Mouse (Mus musculus): ENCODE data around the gene Pfas. TPM values are rescaled to one million over a fixed set of nuclear protein-coding genes. Genes with fewer than 3 reads are reported as not detected.

Pfas gene
- polyA plus RNA-seq, 1 experiment: 85.3 TPM

GRCm38 (mm10) chr11:68970232-68970631 is 38.0 kb downstream of the Pfas start:
- H3K4me3 ChIP-seq (ENCODE audit: low read depth, low read length): no peak overlapping the region
- H3K27me3 ChIP-seq (ENCODE audit: control insufficient read depth, insufficient read depth, low read length, poor library complexity, severe bottlenecking): no peaks in the 10 kb centered on the region
- no peaks in the 10 kb centered on the region for H3K4me1 ChIP-seq (ENCODE audit: control insufficient read depth, insufficient read depth, low read length)
- H3K9ac ChIP-seq (ENCODE audit: low read depth, poor library complexity, severe bottlenecking): no peak overlapping the region
- no peak overlapping the region for H3K27ac ChIP-seq (ENCODE audit: insufficient read depth, low read length)
- H3K36me3 ChIP-seq (ENCODE audit: control insufficient read depth, insufficient read depth, low read length, poor library complexity, severe bottlenecking): peaks cover 4% of the 10 kb centered on the region; the same call in 1 of the 2 replicates
- TF ChIP-seq EP300 (IDR thresholded peaks at IDR 0.05; ENCODE audit: insufficient read depth, low read depth, low read length) (no peak), CTCF (IDR thresholded peaks at IDR 0.05; ENCODE audit: low read depth, low read length) (no peak), POLR2A (IDR thresholded peaks at IDR 0.05; ENCODE audit: insufficient read depth, low read length) (no peak)
- no peaks in the 10 kb centered on the region for H3K9me3 ChIP-seq (replicated peaks; ENCODE audit: control insufficient read depth, insufficient read depth, low read length, poor library complexity, severe bottlenecking)

GRCm38 (mm10) chr11:68968752-68969151 is 39.5 kb downstream of the Pfas start:
- Histone ChIP-seq H3K9me3 (replicated peaks; ENCODE audit: control insufficient read depth, insufficient read depth, low read length, poor library complexity, severe bottlenecking) (no peaks in the 10 kb centered on the region), H3K27ac (ENCODE audit: insufficient read depth, low read length) (no peak overlapping the region), H3K4me1 (ENCODE audit: control insufficient read depth, insufficient read depth, low read length) (no peaks in the 10 kb centered on the region), H3K36me3 (ENCODE audit: control insufficient read depth, insufficient read depth, low read length, poor library complexity, severe bottlenecking) (peaks cover 4% of the 10 kb centered on the region; the same call in 1 of the 2 replicates), H3K9ac (ENCODE audit: low read depth, poor library complexity, severe bottlenecking) (peak overlapping the region; percentile 65), H3K27me3 (ENCODE audit: control insufficient read depth, insufficient read depth, low read length, poor library complexity, severe bottlenecking) (no peaks in the 10 kb centered on the region), H3K4me3 (ENCODE audit: low read depth, low read length) (no peak overlapping the region)
- TF ChIP-seq CTCF (IDR thresholded peaks at IDR 0.05; ENCODE audit: low read depth, low read length) (no peak), POLR2A (IDR thresholded peaks at IDR 0.05; ENCODE audit: insufficient read depth, low read length) (no peak), EP300 (IDR thresholded peaks at IDR 0.05; ENCODE audit: insufficient read depth, low read depth, low read length) (no peak)

GRCm38 (mm10) chr11:68967337-68968282 is 40.6 kb downstream of the Pfas start, which contains the start of gene Slc25a35:
Gene Slc25a35 (plus strand): TSS chr11:68968131.
- no peak for TF ChIP-seq POLR2A (IDR thresholded peaks at IDR 0.05; ENCODE audit: insufficient read depth, low read length)
- no peak for TF ChIP-seq CTCF (IDR thresholded peaks at IDR 0.05; ENCODE audit: low read depth, low read length)
- TF ChIP-seq EP300 (IDR thresholded peaks at IDR 0.05; ENCODE audit: insufficient read depth, low read depth, low read length): no peak
- H3K4me3 ChIP-seq (ENCODE audit: low read depth, low read length): peak within 1 kb of the TSS; percentile 90
- H3K27me3 ChIP-seq (ENCODE audit: control insufficient read depth, insufficient read depth, low read length, poor library complexity, severe bottlenecking): no peaks in the 10 kb centered on the region
- no peaks in the 10 kb centered on the region for H3K9me3 ChIP-seq (replicated peaks; ENCODE audit: control insufficient read depth, insufficient read depth, low read length, poor library complexity, severe bottlenecking)
- peaks cover 2% of the 10 kb centered on the region for H3K4me1 ChIP-seq (ENCODE audit: control insufficient read depth, insufficient read depth, low read length)
- no peak within 1 kb of the TSS for H3K27ac ChIP-seq (ENCODE audit: insufficient read depth, low read length)
- H3K9ac ChIP-seq (ENCODE audit: low read depth, poor library complexity, severe bottlenecking): peak within 1 kb of the TSS; percentile 65
- H3K36me3 ChIP-seq (ENCODE audit: control insufficient read depth, insufficient read depth, low read length, poor library complexity, severe bottlenecking): peaks cover 4% of the 10 kb centered on the region; the same call in 1 of the 2 replicates

- Histone ChIP-seq H3K27ac (ENCODE audit: insufficient read depth, low read length) (no peak overlapping the region), H3K36me3 (ENCODE audit: control insufficient read depth, insufficient read depth, low read length, poor library complexity, severe bottlenecking) (peaks cover 4% of the 10 kb centered on the region; the same call in 1 of the 2 replicates), H3K4me1 (ENCODE audit: control insufficient read depth, insufficient read depth, low read length) (peaks cover 5% of the 10 kb centered on the region), H3K9ac (ENCODE audit: low read depth, poor library complexity, severe bottlenecking) (no peak overlapping the region), H3K27me3 (ENCODE audit: control insufficient read depth, insufficient read depth, low read length, poor library complexity, severe bottlenecking) (no peaks in the 10 kb centered on the region), H3K9me3 (replicated peaks; ENCODE audit: control insufficient read depth, insufficient read depth, low read length, poor library complexity, severe bottlenecking) (no peaks in the 10 kb centered on the region), H3K4me3 (ENCODE audit: low read depth, low read length) (no peak overlapping the region)
- TF ChIP-seq CTCF (IDR thresholded peaks at IDR 0.05; ENCODE audit: low read depth, low read length) (no peak), POLR2A (IDR thresholded peaks at IDR 0.05; ENCODE audit: insufficient read depth, low read length) (no peak), EP300 (IDR thresholded peaks at IDR 0.05; ENCODE audit: insufficient read depth, low read depth, low read length) (no peak)
Observed at GRCm38 (mm10) chr11:68966554-68966953, 41.7 kb downstream of the Pfas start.

DNA sequence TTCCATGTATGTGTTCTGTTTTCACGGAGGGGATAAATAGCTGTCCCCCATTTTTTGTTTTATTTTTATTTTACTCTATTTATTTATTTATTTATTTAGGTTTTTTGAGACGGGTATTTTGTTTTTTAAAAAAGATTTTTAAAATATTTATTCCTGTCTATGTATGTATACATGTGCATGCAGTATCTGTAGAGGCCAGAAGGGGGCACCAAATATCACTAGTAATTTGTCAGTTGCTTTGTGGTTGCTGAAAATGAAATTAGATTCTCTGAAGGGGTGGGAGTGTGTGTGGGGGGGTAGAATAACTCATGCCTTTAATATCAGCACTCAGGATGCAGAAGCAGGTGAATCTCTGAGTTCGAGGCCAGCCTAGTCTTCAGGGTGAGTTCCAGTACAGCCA is 42.4 kb downstream of the Pfas start:
- H3K4me1 ChIP-seq (ENCODE audit: control insufficient read depth, insufficient read depth, low read length): peaks cover 5% of the 10 kb centered on the region
- H3K4me3 ChIP-seq (ENCODE audit: low read depth, low read length): no peak overlapping the region
- H3K9me3 ChIP-seq (replicated peaks; ENCODE audit: control insufficient read depth, insufficient read depth, low read length, poor library complexity, severe bottlenecking): no peaks in the 10 kb centered on the region
- no peak overlapping the region for H3K27ac ChIP-seq (ENCODE audit: insufficient read depth, low read length)
- H3K9ac ChIP-seq (ENCODE audit: low read depth, poor library complexity, severe bottlenecking): no peak overlapping the region
- H3K36me3 ChIP-seq (ENCODE audit: control insufficient read depth, insufficient read depth, low read length, poor library complexity, severe bottlenecking): peaks cover 4% of the 10 kb centered on the region; the same call in 1 of the 2 replicates
- TF ChIP-seq POLR2A (IDR thresholded peaks at IDR 0.05; ENCODE audit: insufficient read depth, low read length) (no peak), CTCF (IDR thresholded peaks at IDR 0.05; ENCODE audit: low read depth, low read length) (no peak), EP300 (IDR thresholded peaks at IDR 0.05; ENCODE audit: insufficient read depth, low read depth, low read length) (no peak)
- no peaks in the 10 kb centered on the region for H3K27me3 ChIP-seq (ENCODE audit: control insufficient read depth, insufficient read depth, low read length, poor library complexity, severe bottlenecking)

- Histone ChIP-seq H3K27ac (ENCODE audit: insufficient read depth, low read length) (no peak overlapping the region), H3K36me3 (ENCODE audit: control insufficient read depth, insufficient read depth, low read length, poor library complexity, severe bottlenecking) (peaks cover 3% of the 10 kb centered on the region; the same call in 1 of the 2 replicates), H3K27me3 (ENCODE audit: control insufficient read depth, insufficient read depth, low read length, poor library complexity, severe bottlenecking) (no peaks in the 10 kb centered on the region), H3K4me1 (ENCODE audit: control insufficient read depth, insufficient read depth, low read length) (peaks cover 5% of the 10 kb centered on the region), H3K9ac (ENCODE audit: low read depth, poor library complexity, severe bottlenecking) (no peak overlapping the region), H3K4me3 (ENCODE audit: low read depth, low read length) (no peak overlapping the region), H3K9me3 (replicated peaks; ENCODE audit: control insufficient read depth, insufficient read depth, low read length, poor library complexity, severe bottlenecking) (no peaks in the 10 kb centered on the region)
- TF ChIP-seq EP300 (IDR thresholded peaks at IDR 0.05; ENCODE audit: insufficient read depth, low read depth, low read length) (no peak), POLR2A (IDR thresholded peaks at IDR 0.05; ENCODE audit: insufficient read depth, low read length) (no peak), CTCF (IDR thresholded peaks at IDR 0.05; ENCODE audit: low read depth, low read length) (no peak)
Observed at GRCm38 (mm10) chr11:68965050-68965449, 43.2 kb downstream of the Pfas start.
